Mouse (Mus musculus) CD4-positive naive resting alpha-beta T cell, adult 57 days (primary cell): ENCODE results near the gene Heca. TPM values are rescaled to one million over a fixed set of nuclear protein-coding genes. Genes with fewer than 3 reads are reported as not detected.

Experiments
- total RNA-seq: library from RNA; stranded (reverse); gene quantifications from one replicate; pipeline ENCODE4 v1.2.4, GENCODE M21; 2023

Gene Heca
- total RNA-seq = 104 TPM

GRCm38 (mm10) chr10:17947960-17948730, at the start of gene Heca:
Heca (minus strand) TSS chr10:17948067.

Other genes with a start within 250 kb of the Heca start
- gene Cited2, start 224.8 kb downstream of the Heca start, total RNA-seq = 115 TPM
- gene Txlnb, start 151.8 kb downstream of the Heca start, total RNA-seq = not detected
- gene Abracl, start 75.2 kb upstream of the Heca start, total RNA-seq = 104 TPM
- 94.6 TPM for gene Reps1, start 107.8 kb upstream of the Heca start, total RNA-seq